7 mouse cellular contexts compared by ENCODE assay signal in genomic region chr1:57377376-57378341, GRCm38 (mm10). TPM values are rescaled to one million over a fixed set of nuclear protein-coding genes. Genes with fewer than 3 reads are reported as not detected.
A peak's percentile ranks its signal among the peaks of the same experiment; 100 is the strongest.
DNase-seq lines count a peak whose midpoint lies in the region; ATAC-seq and TF ChIP-seq lines count a peak whose summit lies in the region.

Gene 1700066M21Rik, plus strand, starts transcription at chr1:57377620.

- intact Hi-C loops in left cerebral cortex, postnatal 4 days (cut with DNase I), result no loop called here

- peak; percentile 97 for DNase-seq in adrenal gland, adult 2 months
- DNase-seq in embryo, embryonic 11.5 days (ENCODE audit: low read depth, low spot score), result peak; percentile 92
- peak; percentile 92 to 95 for DNase-seq in gastrocnemius, postnatal 4 days (ENCODE audit: low spot score in 2 of 2)
- DNase-seq in left cerebral cortex, postnatal 4 days, result peak; percentile 96

- peak within 1 kb of the TSS; percentile 97 for H3K4me3 ChIP-seq in intestine, postnatal 0 days (ENCODE audit: low read depth, low read length)
- peak within 1 kb of the TSS; percentile 85 for H3K4me3 ChIP-seq in midbrain, embryonic 12.5 days
- H3K4me3 ChIP-seq in small intestine, adult 2 months (ENCODE audit: low read depth, low read length), result peak within 1 kb of the TSS; percentile 94

- TF ChIP-seq CTCF in intestine, postnatal 0 days (IDR thresholded peaks at IDR 0.05; ENCODE audit: low read depth), result no peak
- no peak for TF ChIP-seq CTCF in small intestine, adult 2 months (IDR thresholded peaks at IDR 0.05; ENCODE audit: extremely low read depth, insufficient read length, insufficient replicate concordance, low read depth, low read length)

- ATAC-seq in intestine, postnatal 0 days, result peak; percentile 97
- ATAC-seq in midbrain, embryonic 12.5 days (ENCODE audit: low FRiP score, low read depth), result peak; percentile 96

- H3K9me3 ChIP-seq in intestine, postnatal 0 days (ENCODE audit: control insufficient read depth), result no peaks in the 10 kb centered on the region
- H3K9me3 ChIP-seq in midbrain, embryonic 12.5 days, result no peaks in the 10 kb centered on the region

- H3K36me3 ChIP-seq in intestine, postnatal 0 days (ENCODE audit: control insufficient read depth, insufficient read depth), result no peaks in the 10 kb centered on the region
- no peaks in the 10 kb centered on the region for H3K36me3 ChIP-seq in midbrain, embryonic 12.5 days
- no peaks in the 10 kb centered on the region for H3K36me3 ChIP-seq in small intestine, adult 2 months (ENCODE audit: control insufficient read depth, insufficient read depth, low read length)

- H3K4me1 ChIP-seq in intestine, postnatal 0 days (replicated peaks; ENCODE audit: control insufficient read depth, insufficient read depth, low read length), result peaks cover 3% of the 10 kb centered on the region; the same call in 1 of the 2 replicates
- H3K4me1 ChIP-seq in midbrain, embryonic 12.5 days, result peaks cover 13% of the 10 kb centered on the region
- H3K4me1 ChIP-seq in small intestine, adult 2 months (ENCODE audit: control insufficient read depth, insufficient read depth, insufficient read length, low read length), result no peaks in the 10 kb centered on the region

- peak within 1 kb of the TSS; percentile 99 for H3K4me2 ChIP-seq in intestine, postnatal 0 days (replicated peaks; ENCODE audit: low read depth)
- peak within 1 kb of the TSS; percentile 89 for H3K4me2 ChIP-seq in midbrain, embryonic 12.5 days (replicated peaks)

- peak within 1 kb of the TSS; percentile 88 for H3K9ac ChIP-seq in intestine, postnatal 0 days (ENCODE audit: low read depth, low read length)
- H3K9ac ChIP-seq in midbrain, embryonic 12.5 days (replicated peaks), result peak within 1 kb of the TSS; percentile 92

- no peaks in the 10 kb centered on the region for H3K27me3 ChIP-seq in intestine, postnatal 0 days (replicated peaks; ENCODE audit: control insufficient read depth, insufficient read depth, low read length)
- H3K27me3 ChIP-seq in midbrain, embryonic 12.5 days, result no peaks in the 10 kb centered on the region
- no peaks in the 10 kb centered on the region for H3K27me3 ChIP-seq in small intestine, adult 2 months (ENCODE audit: control insufficient read depth, insufficient read depth, low read length)

- peak within 1 kb of the TSS; percentile 74 for H3K27ac ChIP-seq in intestine, postnatal 0 days (ENCODE audit: low read depth, low read length)
- H3K27ac ChIP-seq in midbrain, embryonic 12.5 days (replicated peaks), result peak within 1 kb of the TSS; percentile 76
- no peak within 1 kb of the TSS for H3K27ac ChIP-seq in small intestine, adult 2 months (ENCODE audit: insufficient read depth, low read depth, low read length)

- WGBS in intestine, postnatal 0 days, result under 1% methylated on average over 81 of the region's 81 CpGs
- WGBS in midbrain, embryonic 12.5 days, result under 1% methylated on average over 81 of the region's 81 CpGs
- WGBS in small intestine, adult 2 months, result under 1% methylated on average over 81 of the region's 81 CpGs

- TF ChIP-seq POLR2A in small intestine, adult 2 months (IDR thresholded peaks at IDR 0.05; ENCODE audit: low read depth, low read length), result peak; percentile 77

RNA-seq across cellular contexts. Expression of gene 1700066M21Rik, which starts in this region (rescaled TPM):
- 1 to 10 TPM; 6.6 to 8.7 TPM for total RNA-seq in adrenal gland, adult 2 months (2021)
- polyA plus RNA-seq in adrenal gland, adult 2 months (2012; rRNA removed), result 49.2 and 50.1 TPM in 2 replicates
- total RNA-seq in gastrocnemius, postnatal 4 days (2021), result 1 to 10 TPM; 3.5 to 3.8 TPM
- polyA plus RNA-seq in intestine, postnatal 0 days (2015; fragmentation: Nextera tagmentation; extraction: Ambion mirVana), result 4.3 and 4.8 TPM in 2 replicates
- total RNA-seq in left cerebral cortex, postnatal 4 days (2021), result 10 to 100 TPM; 20.7 to 21.5 TPM
- 11.8 and 12.5 TPM in 2 replicates for polyA plus RNA-seq in midbrain, embryonic 12.5 days (2016; fragmentation: Nextera tagmentation; extraction: Ambion mirVana)
- 10.2 and 14.6 TPM in 2 replicates for polyA plus RNA-seq in small intestine, adult 2 months (2012; rRNA removed)
